Mouse (Mus musculus): ENCODE results near the gene Ror1. TPM values are rescaled to one million over a fixed set of nuclear protein-coding genes. Genes with fewer than 3 reads are reported as not detected.

Gene Ror1
- polyA plus RNA-seq, 1 experiment from 2014 or later, result 11.5 TPM

DNA sequence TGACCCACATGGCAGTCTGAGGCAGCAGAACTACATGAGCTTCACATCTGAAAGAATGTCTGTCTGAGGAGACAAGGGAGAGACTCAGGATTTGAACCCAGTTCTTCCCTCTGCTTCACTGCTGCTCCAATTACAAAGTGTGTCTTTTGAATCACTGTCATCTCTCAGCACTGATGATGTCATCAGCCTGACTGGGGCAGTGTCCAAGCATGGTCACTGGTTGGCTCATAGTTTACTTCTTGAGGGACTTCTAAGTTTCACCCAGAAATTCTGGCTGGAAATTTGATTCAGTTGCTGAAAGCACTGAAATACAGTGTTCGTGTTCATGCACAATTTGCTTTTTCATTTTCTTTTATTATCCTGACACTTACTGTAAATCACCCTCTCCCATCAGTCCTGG, 219.5 kb downstream of the Ror1 start:
- H3K36me3 ChIP-seq, result no peaks in the 10 kb centered on the region
- ATAC-seq (ENCODE audit: insufficient number of reproducible peaks, insufficient read depth, low FRiP score, low TSS enrichment, low read depth), result no peak
- no peak overlapping the region for H3K9ac ChIP-seq (replicated peaks)
- H3K4me2 ChIP-seq, result no peak overlapping the region
- H3K27me3 ChIP-seq, result peaks cover 11% of the 10 kb centered on the region; the same call in 1 of the 2 replicates
- H3K27ac ChIP-seq, result no peak overlapping the region
- WGBS, result 59% methylated on average over 1 of the region's 1 CpGs
- H3K9me3 ChIP-seq, result no peaks in the 10 kb centered on the region; the same call in 1 of the 2 replicates
- H3K4me3 ChIP-seq (replicated peaks), result no peak overlapping the region
- no peaks in the 10 kb centered on the region for H3K4me1 ChIP-seq (replicated peaks)

DNA sequence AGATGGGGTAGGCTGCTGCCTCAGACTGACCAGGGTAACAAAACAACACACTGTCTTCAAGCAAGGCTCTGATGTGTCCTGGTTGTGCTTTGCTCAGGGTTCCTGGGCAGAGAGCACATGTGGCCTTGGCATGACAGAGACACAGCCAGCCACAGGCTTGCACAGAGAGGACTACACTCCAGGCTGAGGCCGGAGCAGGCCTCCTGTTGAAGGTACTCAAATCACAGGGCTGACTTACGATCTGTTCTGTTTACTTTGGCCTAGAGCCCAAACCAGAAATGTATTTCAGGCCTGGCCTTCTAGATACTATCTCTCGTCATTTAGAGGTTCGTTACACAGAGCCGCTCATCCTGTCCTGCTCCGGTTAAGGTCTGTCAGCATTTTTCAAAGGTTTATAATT, 226.2 kb downstream of the Ror1 start:
- H3K4me2 ChIP-seq, result no peak overlapping the region
- H3K4me3 ChIP-seq (replicated peaks), result no peak overlapping the region
- WGBS, result 50% methylated on average over 6 of the region's 6 CpGs
- H3K27me3 ChIP-seq, result peaks cover 3% of the 10 kb centered on the region; the same call in 1 of the 2 replicates
- H3K4me1 ChIP-seq (replicated peaks), result peaks cover 17% of the 10 kb centered on the region
- H3K36me3 ChIP-seq, result no peaks in the 10 kb centered on the region
- H3K9ac ChIP-seq (replicated peaks), result no peak overlapping the region
- H3K9me3 ChIP-seq, result no peaks in the 10 kb centered on the region; the same call in 1 of the 2 replicates
- H3K27ac ChIP-seq, result peak overlapping the region; percentile 41; the same call in 1 of the 2 replicates
- no peak for ATAC-seq (ENCODE audit: insufficient number of reproducible peaks, insufficient read depth, low FRiP score, low TSS enrichment, low read depth)

DNA sequence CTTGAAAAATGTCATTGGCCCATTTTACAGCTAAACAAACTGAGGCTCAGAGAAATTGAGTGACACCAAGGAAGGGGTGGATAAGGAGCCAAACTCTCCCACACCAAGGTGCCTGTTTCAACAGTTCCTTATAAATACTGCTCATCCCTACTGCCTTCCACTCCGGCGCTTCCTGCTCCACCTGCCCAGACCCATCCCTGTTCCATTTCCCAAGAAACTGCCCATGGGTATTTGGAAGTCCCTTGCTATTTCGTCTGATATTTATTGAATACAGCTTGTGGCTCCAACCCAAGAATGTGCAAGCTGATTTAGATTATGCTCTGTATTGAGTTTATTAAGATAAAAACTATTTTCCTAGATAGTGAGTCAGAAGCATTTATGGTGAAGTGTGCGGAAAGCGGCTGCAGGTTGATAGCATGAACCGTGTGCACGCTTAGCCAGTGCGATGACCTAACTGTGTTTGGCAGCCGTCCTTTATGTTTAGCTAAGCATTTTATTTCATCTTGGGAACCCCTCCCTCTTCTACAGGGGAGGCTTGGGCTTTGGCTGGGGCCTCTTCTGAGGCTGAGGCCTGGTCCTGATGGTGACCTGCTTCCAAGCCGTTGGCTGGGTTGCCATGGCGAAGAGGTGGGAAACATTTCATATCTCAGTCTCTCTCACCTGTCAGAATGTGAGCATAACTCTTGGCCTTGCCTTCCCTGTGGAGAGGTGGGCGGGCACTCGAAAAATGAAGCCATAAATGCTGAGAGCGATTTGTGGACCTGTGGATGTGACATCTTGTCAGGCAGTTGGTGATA, 229.3 kb downstream of the Ror1 start:
- ATAC-seq (ENCODE audit: insufficient number of reproducible peaks, insufficient read depth, low FRiP score, low TSS enrichment, low read depth), result no peak
- Histone ChIP-seq H3K27me3 (peaks cover 14% of the 10 kb centered on the region), H3K4me2 (no peak overlapping the region), H3K9ac (replicated peaks) (no peak overlapping the region), H3K36me3 (no peaks in the 10 kb centered on the region), H3K27ac (no peak overlapping the region), H3K4me1 (replicated peaks) (peaks cover 17% of the 10 kb centered on the region), H3K4me3 (replicated peaks) (no peak overlapping the region), H3K9me3 (no peaks in the 10 kb centered on the region)
- 76% methylated on average over 14 of the region's 14 CpGs for WGBS

DNA sequence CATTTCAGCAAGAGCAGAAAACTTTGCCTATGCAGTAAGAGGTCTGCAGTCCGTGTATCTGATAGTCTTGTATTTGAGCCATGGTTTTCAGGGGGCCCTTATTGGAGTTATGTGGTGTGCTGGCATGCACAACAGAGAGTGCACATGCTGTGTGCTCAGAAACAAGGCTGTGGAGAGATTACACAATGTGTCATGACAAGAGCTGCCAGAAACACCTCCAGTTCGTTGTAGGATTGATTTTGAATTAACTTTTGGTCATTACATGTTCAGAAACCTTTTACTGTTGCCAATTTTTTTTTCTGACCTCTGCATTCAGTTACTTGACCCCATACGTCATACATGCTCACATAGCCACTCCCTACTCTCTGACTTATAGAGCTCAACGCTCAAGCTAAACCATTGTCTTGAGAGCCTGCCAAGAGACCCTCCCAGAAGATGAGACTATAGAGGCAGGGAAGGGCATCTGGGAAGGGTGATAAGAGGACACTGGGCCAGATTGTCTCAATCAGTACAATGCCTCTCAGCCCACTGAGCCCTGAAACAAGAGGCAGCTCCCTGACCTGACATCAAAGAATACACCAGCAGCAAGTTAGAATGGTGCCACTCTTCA, 232.9 kb downstream of the Ror1 start:
- WGBS, result 60% methylated on average over 4 of the region's 4 CpGs
- no peaks in the 10 kb centered on the region for H3K36me3 ChIP-seq

DNA sequence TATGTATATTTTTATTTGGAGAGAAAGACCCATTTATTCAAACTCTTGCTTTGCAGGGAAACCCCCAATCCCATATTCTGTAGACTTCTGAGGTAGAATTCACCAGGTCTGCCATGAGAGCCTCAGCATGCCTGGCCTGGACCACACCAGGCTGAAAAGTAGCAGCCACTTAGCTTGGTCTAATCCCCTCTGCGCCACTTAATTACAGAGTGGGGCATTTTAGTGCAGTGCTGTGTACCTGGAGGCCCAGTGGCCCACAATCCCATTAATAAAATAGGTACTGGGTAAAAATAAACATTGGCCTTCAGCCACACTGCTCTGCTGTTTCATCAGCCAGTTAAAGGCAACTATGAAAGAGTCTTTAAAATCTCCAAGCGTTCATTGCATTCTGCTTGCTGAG, 239.6 kb downstream of the Ror1 start:
- Histone ChIP-seq H3K4me2 (no peak overlapping the region), H3K27ac (no peak overlapping the region), H3K9ac (replicated peaks) (no peak overlapping the region), H3K9me3 (no peaks in the 10 kb centered on the region), H3K27me3 (peaks cover 45% of the 10 kb centered on the region), H3K4me3 (replicated peaks) (no peak overlapping the region), H3K36me3 (no peaks in the 10 kb centered on the region), H3K4me1 (replicated peaks) (peaks cover 24% of the 10 kb centered on the region)
- WGBS, result 30% methylated on average over 2 of the region's 2 CpGs
- ATAC-seq (ENCODE audit: insufficient number of reproducible peaks, insufficient read depth, low FRiP score, low TSS enrichment, low read depth), result peak; percentile 73; the same call in 1 of the 2 replicates

More for the DNA sequence above, 232.9 kb downstream of the Ror1 start:
- H3K27ac ChIP-seq, result no peak overlapping the region
- ATAC-seq (ENCODE audit: insufficient number of reproducible peaks, insufficient read depth, low FRiP score, low TSS enrichment, low read depth), result no peak
- H3K4me1 ChIP-seq (replicated peaks), result peaks cover 3% of the 10 kb centered on the region; the same call in 1 of the 2 replicates
- H3K9me3 ChIP-seq, result no peaks in the 10 kb centered on the region
- H3K4me2 ChIP-seq, result no peak overlapping the region
- no peak overlapping the region for H3K4me3 ChIP-seq (replicated peaks)
- H3K27me3 ChIP-seq, result peaks cover 37% of the 10 kb centered on the region
- H3K9ac ChIP-seq (replicated peaks), result no peak overlapping the region

DNA sequence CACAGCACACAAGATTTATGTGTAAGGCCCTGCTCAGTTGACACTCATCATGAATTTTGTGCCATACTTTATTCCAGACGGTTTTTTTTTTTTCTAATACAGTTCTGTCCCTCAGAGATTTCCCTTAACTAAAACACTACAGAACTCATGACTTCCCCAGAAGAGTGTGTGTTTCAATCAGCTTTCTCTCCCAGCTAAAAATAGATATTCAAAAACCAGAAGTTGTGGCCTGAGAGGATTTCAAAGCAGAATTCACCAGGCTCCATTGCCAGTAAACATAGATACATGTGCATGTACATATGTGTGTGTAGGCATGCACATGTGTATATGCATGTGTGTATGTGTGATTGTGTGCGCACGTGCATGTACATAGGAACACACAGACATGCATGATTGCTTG, 252.2 kb downstream of the Ror1 start:
- Histone ChIP-seq H3K27me3 (peaks cover 25% of the 10 kb centered on the region), H3K4me1 (replicated peaks) (no peaks in the 10 kb centered on the region), H3K4me2 (no peak overlapping the region), H3K27ac (no peak overlapping the region), H3K9ac (replicated peaks) (no peak overlapping the region), H3K4me3 (replicated peaks) (no peak overlapping the region), H3K36me3 (no peaks in the 10 kb centered on the region), H3K9me3 (no peaks in the 10 kb centered on the region)
- ATAC-seq (ENCODE audit: insufficient number of reproducible peaks, insufficient read depth, low FRiP score, low TSS enrichment, low read depth), result no peak
- WGBS, result 81% methylated on average over 3 of the region's 3 CpGs

DNA sequence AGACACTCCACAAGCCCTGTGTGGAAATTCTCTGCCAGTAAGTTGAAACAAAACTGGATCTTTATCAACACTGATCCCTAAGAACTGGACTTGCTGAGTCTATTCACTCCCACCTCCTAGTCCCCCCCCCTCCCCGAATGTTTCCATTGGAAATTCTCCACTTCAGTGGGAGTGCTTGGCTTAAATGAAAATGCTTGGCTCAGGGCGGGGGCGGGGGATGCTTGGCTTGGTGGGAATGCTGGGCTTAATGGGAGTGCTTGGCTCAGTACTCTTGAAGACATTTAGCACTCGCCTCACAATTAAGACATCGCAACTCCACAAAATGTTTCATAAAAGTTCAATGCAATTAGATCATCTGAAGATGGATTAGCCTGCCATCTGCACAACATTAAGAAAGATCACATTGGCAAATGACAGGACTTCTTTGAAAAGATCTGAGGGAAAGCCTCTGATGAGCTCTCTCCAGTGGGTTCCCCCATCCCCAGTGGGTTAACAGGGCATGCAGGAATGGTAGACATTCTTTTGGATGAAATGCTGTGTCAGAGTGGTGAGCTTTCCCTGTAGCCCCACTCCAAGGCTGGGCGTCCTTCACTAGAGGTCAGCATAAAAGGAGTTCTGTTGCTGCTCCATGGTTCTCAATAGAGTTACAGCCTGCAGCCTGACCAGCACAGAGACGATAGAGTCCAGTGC, 254.7 kb downstream of the Ror1 start:
- H3K9me3 ChIP-seq, result no peaks in the 10 kb centered on the region

DNA sequence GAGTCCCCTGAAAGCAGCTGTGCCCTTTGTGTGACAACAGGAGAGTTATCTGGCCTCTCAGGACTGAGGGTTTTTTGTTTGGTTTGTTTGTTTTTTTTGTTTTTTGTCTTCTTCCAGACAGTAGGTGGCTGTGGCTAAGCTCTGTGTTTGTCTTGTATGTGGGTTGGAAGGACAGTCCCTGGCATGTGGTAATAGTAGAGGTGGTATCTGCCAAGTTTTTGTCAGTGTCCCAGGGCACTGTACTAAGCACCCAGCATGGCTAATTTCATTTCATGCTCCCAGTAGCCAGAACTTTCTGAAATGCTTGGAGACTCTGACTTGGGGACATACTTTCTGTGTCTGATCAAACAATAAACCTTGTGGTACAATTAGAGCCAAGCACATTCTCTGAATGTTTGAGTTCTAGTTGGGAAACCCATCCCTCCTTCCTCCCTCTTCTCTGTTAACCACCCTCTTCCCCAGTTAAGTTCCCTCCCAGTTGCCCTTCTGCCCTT, 256.3 kb downstream of the Ror1 start:
- no peak overlapping the region for H3K4me2 ChIP-seq
- ATAC-seq (ENCODE audit: insufficient number of reproducible peaks, insufficient read depth, low FRiP score, low TSS enrichment, low read depth), result no peak
- no peaks in the 10 kb centered on the region for H3K36me3 ChIP-seq

More for the DNA sequence above, 254.7 kb downstream of the Ror1 start:
- no peak overlapping the region for H3K9ac ChIP-seq (replicated peaks)
- no peak overlapping the region for H3K4me2 ChIP-seq
- WGBS, result 87% methylated on average over 7 of the region's 7 CpGs
- peaks cover 21% of the 10 kb centered on the region for H3K27me3 ChIP-seq
- H3K36me3 ChIP-seq, result no peaks in the 10 kb centered on the region
- no peak overlapping the region for H3K4me3 ChIP-seq (replicated peaks)
- peaks cover under 1% of the 10 kb centered on the region for H3K4me1 ChIP-seq (replicated peaks)
- H3K27ac ChIP-seq, result no peak overlapping the region
- ATAC-seq (ENCODE audit: insufficient number of reproducible peaks, insufficient read depth, low FRiP score, low TSS enrichment, low read depth), result no peak

DNA sequence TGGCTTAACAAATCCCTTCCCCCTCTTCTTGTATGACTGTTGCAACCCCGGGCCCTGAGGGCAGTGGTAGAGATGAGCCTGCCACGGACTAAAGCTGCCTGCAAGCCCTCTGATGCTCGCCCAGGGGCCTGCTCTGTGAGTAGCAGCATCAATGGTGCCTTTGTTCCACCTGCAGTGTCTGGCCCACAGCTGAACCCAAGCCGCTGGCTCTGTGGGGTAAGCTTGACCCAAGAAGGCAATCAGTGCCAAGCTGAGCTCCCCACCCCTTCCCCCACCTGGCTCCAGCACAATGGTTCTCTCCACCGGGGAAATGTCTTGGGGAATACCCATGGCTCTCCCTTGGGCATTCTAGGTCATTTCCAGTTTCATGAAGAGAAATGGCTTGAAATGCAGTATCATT, 260.0 kb downstream of the Ror1 start:
- no peak overlapping the region for H3K27ac ChIP-seq
- H3K36me3 ChIP-seq, result no peaks in the 10 kb centered on the region
- peaks cover 29% of the 10 kb centered on the region for H3K27me3 ChIP-seq
- peaks cover 7% of the 10 kb centered on the region for H3K4me1 ChIP-seq (replicated peaks)
- H3K9ac ChIP-seq (replicated peaks), result no peak overlapping the region
- H3K4me2 ChIP-seq, result no peak overlapping the region
- WGBS, result 55% methylated on average over 5 of the region's 5 CpGs
- ATAC-seq (ENCODE audit: insufficient number of reproducible peaks, insufficient read depth, low FRiP score, low TSS enrichment, low read depth), result 0 out of 2 replicates have a peak, but pooled peaks have one; percentile 26
- H3K9me3 ChIP-seq, result no peaks in the 10 kb centered on the region
- no peak overlapping the region for H3K4me3 ChIP-seq (replicated peaks)

More for the DNA sequence above, 256.3 kb downstream of the Ror1 start:
- Histone ChIP-seq H3K9ac (replicated peaks) (no peak overlapping the region), H3K4me3 (replicated peaks) (no peak overlapping the region), H3K27me3 (peaks cover 19% of the 10 kb centered on the region), H3K4me1 (replicated peaks) (peaks cover 7% of the 10 kb centered on the region), H3K9me3 (no peaks in the 10 kb centered on the region), H3K27ac (no peak overlapping the region)

DNA sequence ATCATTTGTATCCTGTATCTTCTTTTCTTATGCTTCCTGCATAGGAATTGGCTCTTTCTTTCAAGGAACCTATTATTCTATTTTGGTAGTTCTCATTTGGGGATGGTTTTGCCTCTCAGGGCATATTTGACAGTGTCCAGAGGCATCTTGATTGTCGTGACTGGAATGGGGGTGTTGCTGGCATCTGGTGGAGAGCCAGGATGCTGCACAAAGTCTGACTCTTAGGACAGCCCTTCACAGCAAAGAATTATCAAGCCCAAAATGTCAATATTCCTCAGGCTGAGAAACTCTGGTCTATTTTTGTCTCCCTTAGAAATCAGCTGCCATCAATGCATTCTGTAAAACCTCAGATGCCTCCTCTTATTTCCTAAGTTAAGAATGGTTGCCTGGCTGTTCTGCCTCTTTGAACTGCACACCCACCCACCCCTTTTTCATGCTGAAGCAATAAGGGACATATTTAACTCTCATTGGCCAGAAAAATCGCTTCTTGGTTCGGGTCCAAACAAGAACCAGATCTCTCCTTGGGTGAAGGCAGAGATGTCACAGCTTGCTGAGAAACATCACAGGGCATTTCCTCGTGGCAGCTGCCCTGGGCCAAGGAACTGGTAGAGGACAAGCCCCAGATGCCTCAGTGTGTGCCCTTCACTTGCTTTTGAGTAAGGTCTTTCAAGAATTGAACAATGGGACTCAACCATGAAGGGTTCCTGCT, 262.4 kb downstream of the Ror1 start:
- no peak for ATAC-seq (ENCODE audit: insufficient number of reproducible peaks, insufficient read depth, low FRiP score, low TSS enrichment, low read depth)
- H3K36me3 ChIP-seq, result no peaks in the 10 kb centered on the region
- 73% methylated on average over 4 of the region's 4 CpGs for WGBS
- H3K9me3 ChIP-seq, result no peaks in the 10 kb centered on the region
- no peak overlapping the region for H3K4me2 ChIP-seq
- peaks cover 43% of the 10 kb centered on the region for H3K27me3 ChIP-seq
- no peak overlapping the region for H3K4me3 ChIP-seq (replicated peaks)
- no peak overlapping the region for H3K9ac ChIP-seq (replicated peaks)
- H3K4me1 ChIP-seq (replicated peaks), result peaks cover 7% of the 10 kb centered on the region
- no peak overlapping the region for H3K27ac ChIP-seq
